In the genomic region with DNA sequence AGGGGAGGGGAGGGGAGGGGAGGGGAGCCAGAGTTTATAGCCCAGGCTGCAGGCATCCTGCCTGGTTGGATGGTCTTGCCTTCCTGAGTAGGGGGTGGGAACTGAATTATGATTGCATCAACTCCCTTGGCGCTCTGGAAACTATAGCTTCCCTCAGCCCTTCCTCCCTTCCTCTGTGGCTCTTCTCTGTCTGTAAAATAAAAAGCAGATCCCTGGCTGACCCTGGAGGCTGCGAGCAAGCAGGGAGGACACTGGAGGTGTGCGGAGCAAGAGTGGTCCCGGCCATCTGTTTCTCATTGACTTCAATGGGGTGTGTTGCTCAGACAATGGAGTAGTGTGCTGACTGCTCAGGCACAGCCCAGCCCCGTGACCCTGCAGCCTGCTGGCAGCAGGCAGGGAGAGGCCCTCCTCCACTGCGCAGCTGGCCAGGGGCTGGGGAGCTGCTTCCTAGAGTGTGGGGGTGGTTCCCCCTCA, we compare ENCODE assay signal across 8 mouse cellular contexts. TPM values are rescaled to one million over a fixed set of nuclear protein-coding genes. Genes with fewer than 3 reads are reported as not detected.
DNase-seq lines count a peak whose midpoint lies in the region; ATAC-seq and TF ChIP-seq lines count a peak whose summit lies in the region.

No protein-coding gene starts in this region.

- no peaks in the 10 kb centered on the region for H3K9me3 ChIP-seq in lung, postnatal 0 days (ENCODE audit: low read length)
- no peaks in the 10 kb centered on the region for H3K9me3 ChIP-seq in hindbrain, embryonic 16.5 days (ENCODE audit: control insufficient read depth, low read length)
- no peaks in the 10 kb centered on the region for H3K9me3 ChIP-seq in midbrain, embryonic 10.5 days (replicated peaks)

- TF ChIP-seq EP300 in lung, postnatal 0 days (IDR thresholded peaks at IDR 0.05): no peak

- no peak overlapping the region for H3K9ac ChIP-seq in lung, postnatal 0 days (replicated peaks; ENCODE audit: low read depth)
- H3K9ac ChIP-seq in hindbrain, embryonic 16.5 days (ENCODE audit: low read depth, low read length): peak overlapping the region; percentile 43

- H3K4me3 ChIP-seq in lung, postnatal 0 days (ENCODE audit: low read depth, low read length): no peak overlapping the region
- no peak overlapping the region for H3K4me3 ChIP-seq in hindbrain, embryonic 16.5 days (ENCODE audit: low read length)
- peak overlapping the region; percentile 43 for H3K4me3 ChIP-seq in midbrain, embryonic 10.5 days

- ATAC-seq in lung, postnatal 0 days: peak; percentile 85
- ATAC-seq in hindbrain, embryonic 16.5 days: peak; percentile 84

- no peak for TF ChIP-seq CTCF in lung, postnatal 0 days (IDR thresholded peaks at IDR 0.05)

- H3K27ac ChIP-seq in lung, postnatal 0 days (ENCODE audit: low read length): peak overlapping the region; percentile 51; the same call in 1 of the 2 replicates
- H3K27ac ChIP-seq in hindbrain, embryonic 16.5 days (ENCODE audit: low read depth, low read length): peak overlapping the region; percentile 51; the same call in 1 of the 2 replicates
- H3K27ac ChIP-seq in midbrain, embryonic 10.5 days (replicated peaks): peak overlapping the region; percentile 96

- 0 out of 2 replicates have a peak, but pooled peaks cover 5% of the 10 kb centered on the region for H3K4me1 ChIP-seq in lung, postnatal 0 days (ENCODE audit: insufficient read depth, low read depth, low read length)
- H3K4me1 ChIP-seq in hindbrain, embryonic 16.5 days (ENCODE audit: control insufficient read depth, insufficient read depth, low read depth, low read length): peaks cover 8% of the 10 kb centered on the region
- peaks cover 52% of the 10 kb centered on the region for H3K4me1 ChIP-seq in midbrain, embryonic 10.5 days

- DNase-seq in lung, postnatal 0 days (ENCODE audit: low spot score): peak; percentile 62
- no peak for DNase-seq in lung, postnatal 14 days
- peak; percentile 95 for DNase-seq in embryo, embryonic 10 days (ENCODE audit: low spot score)
- peak; percentile 56 for DNase-seq in gastrocnemius, postnatal 10 days
- peak; percentile 91 for DNase-seq in midbrain, embryonic 10.5 days (ENCODE audit: low spot score)
- peak; percentile 70 for DNase-seq in testis, postnatal 10 days (ENCODE audit: low spot score)
- no peak for DNase-seq in frontal cortex, postnatal 25 days (ENCODE audit: low spot score in 2 of 2)

- no peaks in the 10 kb centered on the region for H3K27me3 ChIP-seq in lung, postnatal 0 days (replicated peaks; ENCODE audit: insufficient read depth, low read length)
- no peaks in the 10 kb centered on the region for H3K27me3 ChIP-seq in hindbrain, embryonic 16.5 days (replicated peaks; ENCODE audit: control insufficient read depth, insufficient read depth, low read length)
- H3K27me3 ChIP-seq in midbrain, embryonic 10.5 days (ENCODE audit: low read depth, poor library complexity, severe bottlenecking): no peaks in the 10 kb centered on the region

- WGBS in lung, postnatal 0 days: 0% methylated on average over 6 of the region's 6 CpGs
- 4% methylated on average over 6 of the region's 6 CpGs for WGBS in hindbrain, embryonic 16.5 days
- under 1% methylated on average over 6 of the region's 6 CpGs for WGBS in midbrain, embryonic 10.5 days

- no peaks in the 10 kb centered on the region for H3K36me3 ChIP-seq in lung, postnatal 0 days (ENCODE audit: insufficient read depth, low read length)
- no peaks in the 10 kb centered on the region for H3K36me3 ChIP-seq in hindbrain, embryonic 16.5 days (ENCODE audit: control insufficient read depth, insufficient read depth, low read length)
- H3K36me3 ChIP-seq in midbrain, embryonic 10.5 days: no peaks in the 10 kb centered on the region

- H3K4me2 ChIP-seq in lung, postnatal 0 days (replicated peaks; ENCODE audit: low read depth, low read length): peak overlapping the region; percentile 8; the same call in 1 of the 2 replicates
- peak overlapping the region; percentile 37 for H3K4me2 ChIP-seq in hindbrain, embryonic 16.5 days (ENCODE audit: low read length)

RNA-seq across cellular contexts. Expression of gene Tgfbi, which starts 27.3 kb away (rescaled TPM):
- 408 and 422 TPM in 2 replicates for polyA plus RNA-seq in lung, postnatal 0 days (2015; fragmentation: Nextera tagmentation; extraction: Ambion mirVana)
- total RNA-seq in gastrocnemius, postnatal 10 days (2021): 10 to 100 TPM; 61.2 to 76.3 TPM
- 6.3 and 7.9 TPM in 2 replicates for polyA plus RNA-seq in hindbrain, embryonic 16.5 days (2015; fragmentation: Nextera tagmentation; extraction: Ambion mirVana)
- polyA plus RNA-seq in midbrain, embryonic 10.5 days (2016; fragmentation: Nextera tagmentation; extraction: Ambion mirVana): 23.2 and 29.8 TPM in 2 replicates

RNA-seq across cellular contexts. Expression of gene Lect2, which starts 33.7 kb away (rescaled TPM):
- not detected in 2 replicates for polyA plus RNA-seq in lung, postnatal 0 days (2015; fragmentation: Nextera tagmentation; extraction: Ambion mirVana)
- total RNA-seq in gastrocnemius, postnatal 10 days (2021): not detected
- polyA plus RNA-seq in hindbrain, embryonic 16.5 days (2015; fragmentation: Nextera tagmentation; extraction: Ambion mirVana): not detected in 2 replicates
- polyA plus RNA-seq in midbrain, embryonic 10.5 days (2016; fragmentation: Nextera tagmentation; extraction: Ambion mirVana): not detected in 2 replicates

RNA-seq across cellular contexts. Expression of gene Fbxl21, which starts 59.7 kb away (rescaled TPM):
- polyA plus RNA-seq in lung, postnatal 0 days (2015; fragmentation: Nextera tagmentation; extraction: Ambion mirVana): 0.58 and 0.67 TPM in 2 replicates
- total RNA-seq in gastrocnemius, postnatal 10 days (2021): under 1 TPM; 0.47 to 0.49 TPM
- 2.9 and 4.6 TPM in 2 replicates for polyA plus RNA-seq in hindbrain, embryonic 16.5 days (2015; fragmentation: Nextera tagmentation; extraction: Ambion mirVana)
- polyA plus RNA-seq in midbrain, embryonic 10.5 days (2016; fragmentation: Nextera tagmentation; extraction: Ambion mirVana): 1.4 and 1.6 TPM in 2 replicates

Comparison
In these comparisons a context has a peak if more than half of its experiments do, and no peak if none do; other contexts are left out.
1. DNase-seq: peak in lung, postnatal 0 days (single experiment), embryo, embryonic 10 days (single experiment), gastrocnemius, postnatal 10 days (single experiment), midbrain, embryonic 10.5 days (single experiment) and testis, postnatal 10 days (single experiment); none in lung, postnatal 14 days (single experiment) and frontal cortex, postnatal 25 days (0 of 2).
2. RNA of gene Tgfbi, which starts 27.3 kb away (polyA plus RNA-seq): 408 to 422 TPM in lung, postnatal 0 days; 23.2 to 29.8 TPM in midbrain, embryonic 10.5 days and 6.3 to 7.9 TPM in hindbrain, embryonic 16.5 days; every median in the first group is over 10 times any median in the second.
3. Peak in every context shown above with its lines, with median percentiles within 50 percentile points of each other: H3K27ac ChIP-seq.